Mouse (Mus musculus): ENCODE data around the gene Pptc7.

GRCm38 (mm10) chr5:122262104-122262503 lies 22.1 kb upstream of the Pptc7 start:
- TF ChIP-seq CTCF (IDR thresholded peaks at IDR 0.05; ENCODE audit: control insufficient read depth, insufficient read depth, insufficient replicate concordance, low read depth, low read length) (no peak), POLR2A (IDR thresholded peaks at IDR 0.05; ENCODE audit: control insufficient read depth, low read depth, low read length) (no peak)
